Mouse (Mus musculus) testis, adult 10 weeks (tissue): ENCODE data around the gene Odf3b. TPM values are rescaled to one million over a fixed set of nuclear protein-coding genes. Genes with fewer than 3 reads are reported as not detected.

Experiments
- polyA plus RNA-seq: library from polyadenylated mRNA; stranded (reverse); fragments of 350-450 nt; fragmentation: Illumina TruSeq; extraction: RNeasy Lipid Tissue Mini Kit (QIAGEN cat#74804); gene quantifications from one replicate; pipeline ENCODE4 v1.2.3, GENCODE M21; 2014; ENCODE audit warnings: low read depth, low replicate concordance

Odf3b gene
- not detected for polyA plus RNA-seq

DNA sequence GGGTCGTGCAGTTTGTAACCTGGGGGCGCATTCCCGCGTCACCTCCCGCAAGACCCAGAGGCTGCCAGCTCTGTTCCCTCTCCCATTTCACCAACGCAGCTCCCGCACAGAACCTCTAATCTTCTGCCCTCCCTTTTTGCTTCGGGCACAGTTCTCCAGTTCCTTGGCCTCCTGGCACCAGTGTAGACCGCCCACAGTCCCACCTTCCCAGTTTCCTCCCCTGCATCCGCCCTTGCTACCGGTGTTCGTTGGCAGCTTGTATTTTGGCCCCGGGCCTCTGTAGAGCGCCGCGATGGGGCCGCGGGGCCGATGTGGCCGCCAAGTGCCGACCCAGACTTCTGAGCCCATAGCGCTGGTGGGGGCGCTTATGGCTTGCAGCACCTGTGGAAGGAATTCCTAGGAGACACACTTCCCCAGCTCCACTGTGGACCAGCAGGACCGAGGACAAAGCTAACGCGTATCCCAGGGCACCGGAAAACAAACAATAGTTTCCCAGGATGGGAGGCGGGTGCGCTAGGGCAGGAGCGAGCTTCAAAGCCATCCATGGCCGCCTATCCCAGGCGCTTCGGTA, at the start of gene Odf3b:
Gene Odf3b, minus strand, starts transcription at position 452 of the 571 bp plus-strand sequence.

GRCm38 (mm10) chr15:89425711-89426121, 46.6 kb upstream of the Odf3b start, which contains the start of gene Cpt1b:
Gene Cpt1b, minus strand, starts transcription at chr15:89425863.

DNA sequence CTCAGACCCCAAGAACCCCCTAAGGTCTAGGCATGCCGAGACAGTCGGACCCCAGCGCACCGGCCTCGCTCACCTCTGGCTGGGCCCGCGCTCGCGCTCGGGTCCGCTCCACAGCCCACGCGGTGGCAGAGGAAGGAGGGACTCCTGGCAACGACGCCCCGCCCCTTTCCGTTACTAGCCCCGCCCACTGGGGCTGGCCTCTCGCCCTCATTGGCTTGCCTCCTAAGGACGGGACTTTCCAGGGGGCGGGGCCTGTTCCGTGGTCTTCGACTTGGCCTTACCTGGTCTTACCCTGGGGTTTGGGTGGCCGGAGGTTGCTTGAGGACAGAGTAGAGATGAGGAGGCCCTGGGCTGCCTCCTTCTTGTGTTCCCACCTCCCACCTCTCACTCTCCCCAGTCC, 31.0 kb upstream of the Odf3b start, which contains the start of gene Syce3:
Gene Syce3, minus strand, starts transcription at position 386 of the 400 bp plus-strand sequence.

GRCm38 (mm10) chr15:89384617-89385016, 5.5 kb upstream of the Odf3b start, which contains the start of gene Klhdc7b:
Gene Klhdc7b, plus strand, starts transcription at chr15:89384917.

DNA sequence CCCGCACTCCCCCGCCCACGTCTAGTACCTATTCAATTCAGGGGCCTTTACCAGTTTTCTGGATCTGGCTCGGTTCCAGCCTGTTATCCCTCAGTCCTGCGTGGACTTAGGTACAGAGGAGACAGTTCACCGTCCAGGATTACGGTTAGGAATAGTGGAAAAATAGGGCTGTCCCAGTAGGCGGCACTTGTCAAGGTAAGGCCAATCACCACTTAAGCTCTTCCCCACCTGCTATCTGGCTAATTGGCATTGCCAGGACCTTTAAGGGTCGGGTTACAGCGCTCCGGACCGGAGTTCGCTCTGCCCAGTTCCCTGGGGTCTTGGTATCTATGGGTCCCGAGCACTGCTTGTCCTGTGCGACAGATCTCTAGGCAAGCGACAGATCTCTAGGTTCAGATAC, 2.1 kb downstream of the Odf3b start, which contains the start of gene Tymp:
Gene Tymp, minus strand, starts transcription at position 83 of the 400 bp plus-strand sequence.

GRCm38 (mm10) chr15:89373762-89374248, 5.3 kb downstream of the Odf3b start, which contains the start of gene Sco2:
Gene Sco2, minus strand, starts transcription at chr15:89373846.

DNA sequence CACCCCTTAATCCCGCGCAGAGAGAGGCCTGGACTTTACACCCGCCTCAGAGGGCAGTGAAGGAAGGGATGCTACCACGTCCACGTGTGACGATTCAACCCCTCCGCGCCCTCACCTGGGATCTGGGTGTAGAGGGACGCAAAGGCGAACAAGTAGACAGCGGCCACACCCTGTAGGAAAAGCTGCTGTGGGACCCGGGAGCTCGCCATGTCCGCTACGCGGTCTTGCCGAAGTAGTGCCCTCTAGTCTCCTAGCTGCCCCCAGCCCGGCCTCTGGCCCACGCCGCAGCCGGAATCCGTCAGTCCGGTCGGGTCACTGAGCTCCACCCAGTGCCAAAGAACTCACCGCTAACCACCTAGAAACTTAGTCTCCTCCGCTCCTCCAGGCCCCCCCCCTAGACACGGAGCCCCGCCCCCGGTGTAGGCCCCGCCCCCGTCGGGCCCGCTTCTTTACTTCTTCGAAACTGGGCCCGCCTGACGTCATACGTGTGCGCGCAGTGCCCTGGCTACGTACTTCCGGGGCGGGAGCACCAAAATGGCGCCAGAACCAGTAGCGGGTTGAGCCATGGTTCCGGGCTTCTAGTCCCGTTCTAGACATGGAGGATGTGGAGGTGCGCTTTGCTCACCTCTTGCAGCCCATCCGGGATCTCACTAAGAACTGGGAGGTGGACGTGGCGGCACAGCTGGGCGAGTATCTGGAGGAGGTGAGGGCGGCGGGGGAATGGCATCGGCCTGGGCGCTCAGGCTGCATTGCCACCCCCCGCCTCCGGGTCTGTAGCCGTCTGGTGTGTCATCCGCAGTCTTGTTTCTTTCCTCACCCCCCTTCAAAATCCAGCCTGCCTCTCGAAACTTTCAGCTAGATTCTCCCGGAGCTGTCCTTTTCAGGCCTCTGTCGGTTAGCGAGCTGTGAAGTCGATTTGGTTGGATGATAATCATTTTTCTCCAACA, 23.6 kb downstream of the Odf3b start, which contains the start of the genes Lmf2 and Ncaph2:
Gene Lmf2, minus strand, starts transcription at position 419 of the 947 bp plus-strand sequence.
Gene Ncaph2, plus strand, starts transcription at position 479 of the 947 bp plus-strand sequence.

DNA sequence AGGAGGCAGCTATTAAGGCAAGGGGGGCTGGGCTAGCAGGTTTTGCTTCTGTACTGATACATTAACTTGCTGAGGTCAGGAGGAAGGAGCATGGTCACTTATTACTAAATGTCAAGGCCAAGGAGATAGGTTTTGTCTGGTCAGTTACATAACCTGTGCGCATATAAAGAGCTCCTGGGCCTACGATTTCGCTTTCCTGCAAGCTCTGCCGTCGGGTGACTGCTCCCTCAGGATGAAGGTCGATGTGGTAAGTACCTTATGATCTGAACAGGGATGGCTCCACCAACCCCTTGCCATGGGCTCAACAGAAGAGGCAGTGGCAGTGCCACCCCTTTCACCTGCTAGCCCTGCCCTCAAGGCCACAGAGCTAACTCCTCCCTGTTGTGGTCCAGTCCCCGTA, 44.8 kb downstream of the Odf3b start, which contains the start of gene Miox:
Gene Miox, plus strand, starts transcription at position 128 of the 400 bp plus-strand sequence.

Other genes with a start within 250 kb of the Odf3b start
- 0.18 TPM for gene Mapk12, start 238.6 kb downstream of the Odf3b start, polyA plus RNA-seq
- gene Mapk11, start 229.7 kb downstream of the Odf3b start, polyA plus RNA-seq: 0.31 TPM
- 4.6 TPM for gene Plxnb2, start 198.5 kb downstream of the Odf3b start, polyA plus RNA-seq
- gene Dennd6b, start 182.8 kb downstream of the Odf3b start, polyA plus RNA-seq: 1.0 TPM
- gene Ppp6r2, start 167.7 kb downstream of the Odf3b start, polyA plus RNA-seq: 16.1 TPM
- 5.4 TPM for gene Sbf1, start 64.0 kb downstream of the Odf3b start, polyA plus RNA-seq
- gene Adm2, start 56.6 kb downstream of the Odf3b start, polyA plus RNA-seq: not detected
- 0.21 TPM for gene Miox, start 44.9 kb downstream of the Odf3b start, polyA plus RNA-seq
- 1.1 TPM for gene Lmf2, start 23.6 kb downstream of the Odf3b start, polyA plus RNA-seq
- gene Ncaph2, start 23.6 kb downstream of the Odf3b start, polyA plus RNA-seq: 9.2 TPM
- 0.62 TPM for gene Sco2, start 5.4 kb downstream of the Odf3b start, polyA plus RNA-seq
- gene Tymp, start 2.2 kb downstream of the Odf3b start, polyA plus RNA-seq: not detected
- gene Klhdc7b, start 5.6 kb upstream of the Odf3b start, polyA plus RNA-seq: not detected
- gene Syce3, start 31.2 kb upstream of the Odf3b start, polyA plus RNA-seq: 49.1 TPM
- gene Cpt1b, start 46.6 kb upstream of the Odf3b start, polyA plus RNA-seq: 21.4 TPM
- gene C730034F03Rik, start 50.3 kb upstream of the Odf3b start, polyA plus RNA-seq: 8.2 TPM
- gene Gm44502, start 50.4 kb upstream of the Odf3b start, polyA plus RNA-seq: 0.28 TPM
- 36.5 TPM for gene Chkb, start 50.6 kb upstream of the Odf3b start, polyA plus RNA-seq
- gene Mapk8ip2, start 74.6 kb upstream of the Odf3b start, polyA plus RNA-seq: 2.8 TPM
- gene Arsa, start 98.1 kb upstream of the Odf3b start, polyA plus RNA-seq: 24.8 TPM
- 0.06 TPM for gene Shank3, start 120.3 kb upstream of the Odf3b start, polyA plus RNA-seq
- 190 TPM for gene Acr, start 189.0 kb upstream of the Odf3b start, polyA plus RNA-seq
- 58.7 TPM for gene Rabl2, start 212.6 kb upstream of the Odf3b start, polyA plus RNA-seq